Mouse (Mus musculus) thymus, adult 18-20 months (tissue): ENCODE data around the gene Srbd1.

ENCODE experiments used
- DNase-seq, 2 experiments: peaks; one replicate each; pipeline ENCODE4 v3.0.0; 2022; ENCODE audit warnings: mixed read lengths in 2 of 2

The Srbd1 gene

DNA sequence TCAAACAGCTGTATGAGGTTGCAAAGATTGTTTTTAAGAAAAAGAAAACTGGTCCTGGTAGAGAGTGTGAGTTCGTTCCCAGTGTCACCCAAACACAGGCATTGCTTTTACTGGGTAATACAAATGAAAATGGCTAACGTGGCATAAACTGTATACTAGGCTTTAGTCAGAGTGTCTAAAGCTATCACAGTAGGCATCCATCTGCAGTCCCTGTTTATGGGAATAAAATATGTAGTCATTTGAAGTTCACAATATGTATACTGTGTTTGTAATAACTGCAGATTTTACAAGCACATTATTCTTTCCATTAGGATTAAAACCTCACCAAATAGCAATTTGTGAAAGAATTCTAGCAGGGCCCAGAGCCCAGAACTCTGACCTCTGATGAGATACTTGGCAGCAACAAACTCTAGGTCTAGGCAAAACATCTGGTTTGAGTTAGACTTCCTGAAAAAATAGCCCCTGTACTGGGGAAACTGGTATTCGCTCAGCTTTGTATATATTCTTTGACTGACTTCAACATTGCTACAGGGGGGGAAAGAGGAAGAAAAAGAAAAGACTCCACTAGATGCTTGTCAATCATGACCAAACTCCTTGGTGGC, 112.8 kb downstream of the Srbd1 start:
- DNase-seq: no peak

DNA sequence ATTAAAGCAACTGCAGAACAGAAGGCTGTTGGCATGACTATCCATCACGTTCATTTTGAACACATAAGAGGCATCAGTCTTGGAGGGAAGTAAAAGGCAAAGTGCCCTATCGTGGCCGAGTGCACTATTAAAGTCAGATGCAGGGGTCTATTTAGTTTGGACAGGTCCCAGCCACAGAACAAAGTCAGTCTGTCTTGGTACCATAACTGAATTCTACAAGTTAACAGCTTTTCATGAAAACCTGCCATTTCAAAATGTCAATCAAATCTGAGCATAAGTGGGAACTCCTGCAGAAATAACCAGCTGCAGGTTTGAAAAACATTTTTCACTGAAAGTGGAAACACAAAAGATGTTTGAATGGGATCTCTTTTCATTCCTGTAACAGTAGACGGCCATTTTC, 115.0 kb downstream of the Srbd1 start:
- no peak for DNase-seq

DNA sequence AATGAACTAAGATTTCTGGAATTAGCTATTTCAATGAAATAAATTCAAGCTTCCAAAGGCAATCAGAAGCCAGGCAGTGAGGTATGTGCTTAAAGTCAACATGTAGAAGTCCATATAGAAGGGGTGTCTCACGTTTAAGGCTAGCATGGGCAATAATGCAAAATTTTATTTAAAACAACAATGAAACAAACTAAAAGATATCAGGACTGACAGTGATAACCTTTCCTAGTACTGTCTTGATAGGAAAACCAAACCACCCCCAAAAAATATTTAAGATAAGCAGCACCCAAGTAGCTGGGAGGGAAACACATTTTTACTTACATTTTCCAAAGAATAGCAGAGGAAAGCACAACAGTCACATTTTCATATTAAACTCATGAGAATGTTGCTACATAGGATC, 115.8 kb downstream of the Srbd1 start:
- no peak for DNase-seq

DNA sequence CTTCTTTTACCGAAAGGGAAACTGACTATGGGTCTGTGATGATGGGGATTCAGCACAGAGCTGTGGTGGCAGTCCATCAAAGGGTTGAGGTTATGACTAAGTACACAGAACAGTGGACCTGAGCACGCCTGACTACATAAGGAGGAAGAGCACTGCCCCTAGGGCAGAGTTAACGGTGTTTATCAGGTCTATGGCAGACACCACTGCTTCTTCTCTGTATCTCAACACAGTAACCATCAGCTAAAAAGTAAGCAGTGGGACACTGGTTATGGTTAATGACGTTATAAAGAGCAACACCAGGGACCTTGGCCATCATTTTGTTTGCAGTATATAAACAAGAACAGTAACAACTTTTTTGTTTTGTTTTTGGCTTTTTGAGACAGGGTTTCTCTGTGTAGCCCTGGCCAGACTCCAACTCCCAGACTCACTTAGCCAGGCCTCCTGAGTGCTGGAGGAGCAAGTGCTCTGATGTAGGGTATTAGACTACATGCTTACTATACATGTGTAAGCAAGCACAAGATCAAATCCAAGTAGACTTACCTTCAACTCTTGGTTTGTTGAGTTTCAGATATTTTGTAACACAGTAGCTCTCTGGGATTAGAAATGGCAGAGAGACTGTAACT, 117.3 kb downstream of the Srbd1 start:
- DNase-seq: no peak

DNA sequence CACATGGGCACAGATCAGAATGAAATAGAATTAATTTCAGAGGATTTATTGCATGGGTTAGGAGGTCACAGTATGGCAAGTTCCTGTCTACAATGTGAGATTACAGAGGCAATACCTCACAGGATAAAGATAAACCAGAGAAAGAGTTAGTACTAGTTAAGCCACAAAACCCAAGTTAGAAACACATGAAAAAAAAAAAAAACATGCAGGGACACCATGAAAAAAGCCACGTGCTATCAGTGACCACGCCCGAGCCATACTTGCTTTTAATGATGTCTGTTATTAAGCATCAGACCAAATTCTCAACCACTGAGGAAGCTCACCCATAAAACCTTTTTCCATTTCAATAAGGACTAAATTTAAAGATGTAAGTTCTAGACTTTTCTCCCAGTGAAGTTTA, 120.4 kb downstream of the Srbd1 start:
- DNase-seq: no peak

DNA sequence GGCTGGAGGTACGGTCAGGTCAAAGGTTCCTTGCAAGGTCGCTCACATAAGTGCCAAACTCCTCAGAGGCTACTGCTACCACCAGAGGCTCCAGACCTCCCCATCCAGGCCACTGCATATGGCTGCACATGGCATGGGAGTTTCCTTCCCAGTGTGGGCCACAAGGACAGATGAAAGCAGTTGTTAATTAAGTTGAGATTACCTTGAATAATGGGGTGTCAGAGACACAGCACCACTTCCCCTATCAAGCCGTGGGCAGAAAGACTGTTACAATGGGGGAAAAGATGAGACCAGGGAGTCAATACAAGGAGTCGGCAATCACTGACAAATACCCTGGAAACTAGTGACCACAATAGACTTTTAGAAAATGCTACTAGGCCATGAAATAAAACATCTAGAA, 122.6 kb downstream of the Srbd1 start:
- no peak for DNase-seq

DNA sequence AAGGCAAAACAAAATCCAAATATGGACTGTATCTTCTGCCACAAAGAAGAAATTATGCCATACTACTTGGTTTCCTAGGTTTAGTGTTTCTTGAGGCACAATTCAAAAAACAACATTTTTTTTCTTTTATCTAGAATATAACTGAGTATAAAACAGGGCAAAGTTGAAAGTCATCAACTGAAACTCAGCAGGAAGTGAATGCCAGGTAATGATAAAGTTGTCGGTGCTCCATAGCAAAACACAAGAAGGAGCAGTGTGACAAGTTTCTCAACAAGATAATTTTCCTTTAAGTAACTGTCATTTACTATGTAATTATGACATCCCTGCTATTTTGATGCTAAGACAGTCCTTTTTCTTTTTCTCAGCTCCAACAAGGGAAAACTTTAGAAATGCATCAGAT, 123.2 kb downstream of the Srbd1 start:
- no peak for DNase-seq

DNA sequence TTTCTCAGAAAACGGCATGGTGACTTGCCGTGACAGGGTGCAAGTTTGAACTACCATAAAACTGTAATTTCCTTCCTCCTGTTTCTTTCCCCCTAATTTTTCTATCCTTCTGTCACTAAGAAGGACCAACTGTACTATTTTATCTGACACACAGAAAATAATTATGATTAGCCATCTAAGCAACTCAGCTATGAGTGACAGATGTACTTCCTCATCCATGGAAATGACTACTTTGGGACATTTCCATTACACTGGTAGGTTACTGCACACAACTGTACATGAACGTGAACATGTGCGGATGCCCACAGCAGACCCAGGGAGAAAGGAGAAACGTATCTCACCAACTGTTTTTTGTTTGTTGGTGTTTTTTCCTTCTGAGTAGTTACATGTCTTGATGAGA, 123.7 kb downstream of the Srbd1 start:
- no peak for DNase-seq

DNA sequence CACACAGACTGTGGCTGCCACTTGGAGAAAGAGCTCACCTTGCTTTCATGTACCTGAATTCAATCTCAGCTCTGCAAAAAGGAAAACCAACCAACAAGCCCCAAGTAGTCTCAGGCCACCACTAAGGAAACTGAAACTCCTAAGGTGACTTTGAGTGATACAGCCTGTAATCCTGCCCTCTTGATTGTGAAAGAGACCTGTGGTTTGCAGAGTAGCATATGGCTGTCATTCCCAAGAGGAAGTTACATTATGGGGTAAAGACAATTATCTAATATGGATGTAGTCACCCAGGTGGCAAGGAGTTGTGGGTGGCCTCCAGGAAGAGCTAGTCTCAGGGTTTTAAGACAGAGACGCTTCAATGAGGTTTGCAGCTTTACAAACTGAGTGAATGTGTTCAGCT, 125.2 kb downstream of the Srbd1 start:
- no peak for DNase-seq

DNA sequence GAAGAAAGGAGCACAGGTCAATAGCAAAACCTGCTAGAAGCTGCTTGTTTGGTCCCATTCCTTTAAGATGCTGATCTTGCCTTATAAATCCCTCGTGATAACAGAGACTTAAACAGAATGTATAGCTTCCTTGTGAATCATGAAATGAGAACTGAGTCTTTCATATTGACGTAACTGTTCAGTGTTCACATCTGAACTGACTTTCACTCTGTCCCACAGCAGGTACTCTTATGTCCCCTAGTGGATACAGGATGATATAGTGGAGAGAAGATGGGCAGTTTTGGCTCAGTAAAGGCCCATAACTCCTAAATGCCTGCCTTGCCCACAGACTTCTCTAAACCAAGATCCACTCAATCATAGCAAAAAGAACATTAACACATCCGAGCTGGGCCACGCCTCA, 130.7 kb downstream of the Srbd1 start:
- DNase-seq: no peak

DNA sequence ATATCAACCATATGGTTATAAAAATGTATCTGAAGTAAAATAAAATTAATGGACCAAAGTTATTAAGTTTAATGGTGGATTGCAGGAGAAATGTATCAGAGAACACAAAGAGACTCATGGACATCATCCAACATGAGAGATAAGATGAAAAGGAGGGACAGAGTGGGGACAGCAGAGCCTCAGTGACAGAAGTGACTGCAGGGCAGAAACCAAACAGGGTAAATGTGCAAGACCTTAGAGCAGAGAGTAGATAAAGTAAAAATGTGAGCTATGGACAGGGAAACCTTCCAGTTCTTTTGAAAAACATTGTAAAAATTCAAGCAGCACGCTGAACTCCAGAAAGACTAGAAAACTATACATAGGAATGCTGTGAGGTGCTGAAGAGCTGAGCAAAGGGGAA, 132.4 kb downstream of the Srbd1 start:
- DNase-seq: no peak

DNA sequence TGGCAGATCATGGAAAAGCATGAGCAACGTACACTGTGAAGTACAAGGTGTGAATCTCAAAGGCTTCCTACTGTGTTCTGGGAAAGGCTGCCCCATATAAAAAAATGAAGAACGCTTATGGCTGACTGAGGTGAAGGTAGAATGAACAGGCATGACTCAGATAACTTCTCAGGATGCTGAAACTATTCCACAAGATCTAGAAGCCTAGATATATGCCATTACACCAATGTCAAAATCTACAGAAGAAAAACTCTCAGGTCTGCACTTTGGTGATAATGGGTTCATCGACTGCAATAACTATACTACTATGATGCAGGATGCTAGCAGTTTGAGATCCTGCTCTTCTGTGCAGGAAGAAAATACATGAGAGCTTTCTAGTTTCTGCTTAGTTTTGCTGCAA, 133.1 kb downstream of the Srbd1 start:
- DNase-seq: no peak

DNA sequence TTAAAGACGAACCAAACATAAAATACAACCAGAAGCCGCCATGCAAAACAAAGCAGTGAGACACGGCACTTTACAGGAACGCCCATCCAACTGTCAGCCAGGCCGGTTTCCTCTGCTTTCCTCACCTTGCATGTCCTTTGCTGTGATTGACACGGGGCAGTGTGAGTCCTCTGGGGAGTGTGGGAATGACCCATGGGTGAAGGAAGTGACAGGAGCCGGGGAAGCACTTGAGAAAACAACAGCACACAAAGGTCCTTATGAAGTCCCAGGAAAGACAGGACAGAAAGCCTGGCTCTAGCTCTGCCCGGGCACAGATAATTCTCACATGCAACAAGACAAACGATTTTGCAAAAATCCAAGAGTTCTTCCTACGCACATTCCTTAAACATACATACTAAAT, 136.6 kb downstream of the Srbd1 start:
- DNase-seq: no peak

DNA sequence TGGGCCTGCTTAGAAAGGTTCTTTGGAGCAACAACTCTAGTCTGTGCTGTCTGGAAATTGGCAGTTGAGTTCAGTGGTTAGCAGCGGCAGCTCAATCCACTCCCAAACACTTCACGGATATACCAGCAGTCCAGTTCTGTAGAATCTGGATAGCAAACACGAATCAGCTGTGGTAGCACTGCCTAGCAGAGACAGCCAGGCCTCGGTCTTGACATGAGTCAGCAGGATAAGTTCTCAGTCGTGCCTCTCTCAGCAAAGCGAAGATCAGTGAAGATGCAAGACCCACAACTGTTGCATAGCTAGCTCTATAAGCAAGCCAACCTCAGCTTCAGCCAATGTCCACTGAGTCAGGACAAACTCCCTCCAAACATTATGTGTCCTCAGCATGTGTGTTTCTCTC, 142.9 kb downstream of the Srbd1 start:
- DNase-seq: no peak

DNA sequence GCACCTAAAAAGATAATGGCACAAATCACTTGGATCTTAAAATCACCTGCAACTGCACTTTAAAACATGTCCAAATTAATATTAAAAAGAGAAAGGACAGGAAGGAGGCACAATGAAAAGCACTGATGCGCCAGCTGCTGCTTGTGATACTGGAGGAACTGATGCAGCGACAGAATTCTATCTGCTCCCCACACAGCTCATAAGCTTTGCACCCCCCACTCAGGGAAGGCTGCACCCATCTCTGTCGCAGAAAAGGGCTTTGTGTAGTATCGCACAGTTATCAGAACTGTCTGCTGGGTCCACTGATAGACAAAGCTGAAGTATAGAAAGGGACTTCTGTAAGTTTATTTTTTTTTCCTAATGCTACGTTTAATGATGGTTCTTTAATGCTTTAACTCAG, 143.3 kb downstream of the Srbd1 start:
- DNase-seq: no peak

DNA sequence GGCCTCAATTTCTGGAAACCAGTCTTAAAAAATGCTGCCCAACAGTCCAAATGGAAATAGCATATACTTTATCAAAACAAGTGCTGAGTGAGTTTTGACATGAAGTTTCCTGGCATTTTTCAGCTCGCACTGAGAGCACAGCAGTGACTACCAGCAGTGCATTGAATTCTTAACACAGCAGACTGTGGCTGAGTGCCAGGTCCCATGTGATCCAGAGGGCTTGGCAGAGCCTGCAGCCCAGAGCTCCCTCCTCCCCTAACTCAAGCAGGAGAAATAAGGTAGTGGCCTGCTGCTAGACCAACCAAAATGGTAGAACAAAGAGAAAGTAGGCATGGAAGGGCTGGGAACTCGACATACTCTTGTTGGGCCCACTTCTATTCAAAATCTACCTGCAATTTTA, 149.2 kb downstream of the Srbd1 start:
- no peak for DNase-seq

DNA sequence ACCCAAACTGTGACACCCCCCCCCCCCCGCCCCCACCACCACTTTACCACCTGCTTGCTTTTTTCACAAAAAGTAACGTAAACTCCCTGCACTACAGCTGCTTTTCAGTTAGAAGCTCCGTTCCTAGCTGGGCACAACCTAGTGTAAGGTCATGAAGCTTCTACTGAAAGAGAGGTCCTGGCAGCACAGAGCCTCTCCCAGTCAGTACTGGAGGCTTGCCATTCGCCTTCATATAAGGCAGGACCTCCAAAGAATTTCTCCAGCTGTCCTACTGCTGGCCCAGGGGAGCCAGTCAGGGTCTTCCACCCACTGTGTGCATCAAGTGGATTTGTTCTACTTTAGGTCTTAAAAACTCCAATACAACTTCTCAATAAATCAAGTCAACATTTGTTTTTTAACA, 149.9 kb downstream of the Srbd1 start:
- no peak for DNase-seq

DNA sequence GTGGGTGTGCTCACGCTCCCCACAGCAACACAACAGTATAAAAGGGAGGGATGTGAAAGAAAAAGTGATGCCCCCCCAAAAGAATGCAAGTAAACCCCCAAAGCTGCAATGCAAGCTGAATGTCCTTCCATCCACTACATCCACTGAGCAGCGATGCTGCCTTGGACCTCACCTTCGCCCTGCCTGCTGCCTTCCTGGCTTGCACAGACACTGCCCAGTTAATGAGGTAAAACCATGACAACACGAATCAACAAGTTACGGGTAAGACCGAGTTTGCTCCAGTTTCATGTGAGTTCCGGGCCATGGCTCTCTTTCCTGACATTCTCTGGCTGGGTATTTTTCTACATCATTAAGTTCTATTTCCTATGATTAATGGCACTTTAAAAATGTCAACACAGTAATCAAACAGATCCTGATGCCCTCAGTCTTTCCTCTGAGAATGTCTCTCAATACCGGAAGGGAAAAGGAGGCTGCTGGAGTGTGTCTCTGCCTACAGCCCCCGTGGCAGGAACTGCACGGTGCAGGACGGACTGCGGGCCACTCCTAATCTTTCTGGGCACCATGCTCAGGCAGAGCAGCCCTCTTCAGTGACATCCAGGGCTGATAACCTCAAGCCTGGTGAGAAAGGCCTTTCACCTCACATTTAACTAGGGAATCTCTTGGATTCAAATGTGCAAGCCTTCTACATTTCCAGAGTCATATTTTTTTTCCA, 155.8 kb downstream of the Srbd1 start:
- no peak for DNase-seq

DNA sequence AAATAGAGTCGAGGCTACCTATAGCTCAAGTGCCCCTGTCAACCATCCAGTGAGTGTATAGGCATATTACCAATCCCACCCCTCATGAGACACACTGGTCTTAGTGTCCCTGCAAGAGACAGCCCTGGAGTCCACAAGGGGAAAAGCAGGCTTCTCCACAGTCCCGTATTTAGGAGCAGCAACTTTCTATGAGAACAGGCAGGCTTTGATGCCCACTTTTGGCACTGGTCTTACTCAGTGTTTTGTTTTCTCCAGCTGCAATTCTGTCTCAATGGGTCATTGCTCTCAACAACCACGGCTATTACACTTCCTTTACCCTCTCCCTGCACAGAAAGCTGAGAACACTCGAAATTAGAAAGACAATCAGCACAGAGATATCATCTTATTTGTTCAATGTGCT, 157.4 kb downstream of the Srbd1 start:
- no peak for DNase-seq

DNA sequence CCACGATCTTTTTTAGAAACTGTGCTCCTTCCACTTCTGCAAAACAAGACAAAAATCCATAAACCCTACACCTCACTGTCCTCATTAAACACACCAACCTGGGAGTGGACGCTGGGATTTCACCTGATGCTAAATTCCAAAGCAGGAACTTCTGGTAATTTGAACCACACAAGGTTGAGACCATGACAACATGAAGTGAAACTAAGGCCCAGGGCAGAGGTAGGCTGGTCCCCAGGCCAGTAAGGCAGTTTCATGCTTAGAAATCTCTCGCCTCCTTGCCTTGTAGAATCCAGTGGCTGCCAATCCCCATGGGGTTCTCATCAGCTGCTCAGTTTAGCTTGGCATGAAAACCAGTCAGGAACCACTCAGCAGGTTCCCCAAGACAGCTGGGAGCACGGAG, 158.4 kb downstream of the Srbd1 start:
- no peak for DNase-seq

DNA sequence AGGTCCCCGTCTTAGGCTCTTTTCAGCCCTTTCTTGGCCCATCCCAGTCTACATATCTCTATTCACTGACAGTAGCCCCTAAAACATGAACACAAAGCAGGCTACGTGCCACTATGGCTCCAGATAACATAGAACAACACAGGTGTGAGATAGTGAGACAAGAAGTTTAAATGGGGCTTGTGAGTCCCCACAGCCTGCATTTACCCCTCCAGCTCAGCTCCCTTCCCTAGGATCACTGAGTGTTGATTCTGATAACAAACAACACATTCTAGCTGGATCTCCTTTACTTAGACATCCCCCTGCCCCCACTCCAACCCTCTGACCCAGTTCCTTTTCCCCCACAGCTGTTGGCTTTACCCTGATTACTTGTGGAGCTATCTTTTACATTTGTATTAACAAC, 158.8 kb downstream of the Srbd1 start:
- DNase-seq: no peak

DNA sequence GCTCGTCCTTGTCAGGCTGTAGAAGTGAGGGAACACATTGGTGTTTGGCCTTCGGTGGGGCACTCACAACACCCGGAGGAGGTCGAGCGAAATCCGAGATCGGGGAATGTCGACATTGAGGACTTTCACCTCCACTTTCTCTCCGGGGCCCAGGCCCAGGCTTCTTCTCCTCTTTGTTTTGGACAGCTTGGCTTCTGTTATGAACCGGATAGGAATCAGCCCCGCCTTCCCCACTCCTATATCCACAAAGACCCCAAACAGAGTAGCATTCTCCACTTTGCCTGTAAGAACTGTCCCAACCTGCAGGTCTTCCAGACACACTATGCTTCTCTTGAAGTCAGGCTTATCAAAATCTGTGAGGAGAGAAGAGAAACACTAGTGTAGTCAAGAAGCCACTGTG, 159.8 kb downstream of the Srbd1 start:
- DNase-seq: no peak

DNA sequence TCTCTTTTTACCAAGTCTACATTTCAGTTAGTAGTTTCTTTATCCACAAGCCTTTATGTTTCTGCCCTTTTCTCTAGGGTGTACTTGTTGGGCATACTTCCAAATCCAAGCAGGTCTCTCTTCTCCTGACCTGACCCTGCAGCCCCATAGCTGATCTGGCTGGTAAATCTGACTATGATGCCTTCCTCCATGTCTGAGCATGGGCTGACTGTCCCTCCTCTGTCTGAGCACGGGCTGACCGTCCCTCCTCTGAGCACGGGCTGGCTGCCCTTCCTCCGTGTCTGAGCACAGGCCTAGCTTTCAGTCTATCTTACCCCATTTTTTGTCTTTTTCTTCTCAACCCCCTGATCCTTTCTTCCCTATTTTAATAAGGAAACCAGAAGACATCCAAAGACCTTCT, 162.7 kb downstream of the Srbd1 start:
- DNase-seq: no peak

DNA sequence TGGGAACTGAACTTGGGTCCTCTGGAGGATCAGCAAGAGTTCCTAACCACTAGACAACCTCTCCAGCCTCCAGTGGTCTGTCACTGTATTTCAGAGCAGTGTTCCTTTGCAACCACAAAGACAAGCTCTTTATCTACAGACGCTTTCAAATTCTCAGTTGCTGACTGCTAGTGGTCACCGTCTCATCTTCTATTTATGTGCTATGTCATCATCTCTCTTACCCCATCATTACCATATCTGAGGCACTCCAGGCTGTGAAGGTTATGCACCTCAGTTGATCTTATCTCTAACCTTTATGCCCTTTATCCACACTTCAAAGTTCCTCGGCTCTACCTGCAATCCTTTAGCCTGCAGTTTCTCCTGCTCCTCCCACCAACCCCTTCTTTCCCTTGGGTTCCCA, 163.1 kb downstream of the Srbd1 start:
- no peak for DNase-seq

DNA sequence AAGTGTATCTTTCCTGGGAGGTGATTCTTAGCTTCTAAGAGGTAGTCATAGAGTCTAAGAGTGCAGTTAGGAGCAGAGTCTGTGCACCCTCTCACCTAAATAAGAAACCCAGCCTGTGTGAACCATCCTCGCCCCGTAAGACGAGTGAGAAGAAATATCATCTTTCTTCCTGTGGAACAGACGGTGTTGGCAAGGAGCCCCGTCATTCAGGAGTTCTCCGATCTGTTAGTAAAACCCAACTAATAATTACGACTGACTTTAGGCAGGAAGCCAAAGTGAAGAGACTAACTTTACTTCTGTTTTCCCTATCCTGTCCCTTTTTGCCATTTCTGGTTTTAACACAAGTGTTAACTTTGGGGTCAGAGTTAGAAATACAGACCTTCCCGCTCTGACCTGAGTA, 166.1 kb downstream of the Srbd1 start:
- no peak for DNase-seq
